Mouse (Mus musculus) ZHBTc4 (cell line): ENCODE results near the gene Pet117.

Experiments used
- DNase-seq: peaks from one replicate; pipeline ENCODE4 v3.0.0-alpha.2; 2011; ENCODE audit warnings: low read depth, low spot score

The Pet117 gene

GRCm38 (mm10) chr2:144368400-144369019 is at the start of gene Pet117, which contains the start of gene Kat14:
Gene Pet117 (plus strand): TSS chr2:144368996.
Gene Kat14 (plus strand): TSS chr2:144368983.
- DNase-seq = peak; percentile 98

GRCm38 (mm10) chr2:144324218-144324617 is 44.6 kb upstream of the Pet117 start:
- no peak for DNase-seq

DNA sequence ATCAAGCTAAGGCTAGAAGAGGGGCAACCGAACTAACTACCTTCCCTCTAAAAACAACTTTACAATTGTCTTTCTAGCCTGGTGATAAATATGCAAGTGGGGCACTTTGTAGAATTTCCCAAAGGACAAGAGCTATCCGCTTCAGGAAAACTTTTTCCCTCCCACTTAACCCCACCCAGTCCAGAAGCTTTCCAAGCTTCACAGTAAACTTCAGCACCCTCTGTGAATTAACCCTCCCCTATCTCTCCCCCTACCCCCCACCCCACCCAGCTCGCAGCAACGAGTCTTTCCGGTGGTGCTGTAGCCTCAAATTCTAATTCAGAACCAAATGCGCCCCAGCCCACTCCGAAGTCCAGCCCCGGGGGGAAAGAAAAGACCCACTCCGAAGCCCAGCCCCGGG is 39.3 kb upstream of the Pet117 start:
- peak; percentile 61 for DNase-seq

- DNase-seq = peak; percentile 30
These were observed 38.9 kb upstream of the Pet117 start for GRCm38 (mm10) chr2:144329937-144330336.

DNA sequence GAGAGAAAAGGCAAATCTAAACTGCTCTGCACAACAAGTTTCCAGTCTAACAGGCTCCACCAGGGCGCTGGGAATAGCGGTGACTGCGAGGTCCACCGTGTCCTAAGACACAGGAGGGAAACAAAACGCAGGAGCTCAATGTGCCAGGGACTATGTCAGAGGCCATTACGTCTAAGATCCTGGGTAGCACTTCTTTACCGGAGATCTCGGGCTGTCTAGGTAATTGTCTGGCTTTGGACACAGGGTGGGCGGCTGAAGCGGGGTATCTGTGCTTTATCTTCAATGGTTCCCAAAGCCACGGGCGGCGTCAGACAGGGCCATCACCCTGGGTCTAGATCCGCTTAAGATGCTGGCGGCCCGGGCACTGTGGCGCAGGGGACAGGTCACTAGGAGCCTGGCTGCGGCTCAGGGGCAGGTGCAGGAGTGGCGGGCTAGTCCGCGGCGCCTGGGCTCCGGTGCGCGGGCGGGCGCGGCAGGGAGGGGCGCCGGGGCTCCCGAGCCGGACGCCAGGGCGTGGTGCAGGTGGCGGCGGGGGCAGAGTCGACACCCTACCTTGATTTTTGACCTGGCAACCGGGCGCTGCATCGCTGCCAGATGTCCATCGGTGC is 38.3 kb upstream of the Pet117 start:
- DNase-seq = peak; percentile 44

DNA sequence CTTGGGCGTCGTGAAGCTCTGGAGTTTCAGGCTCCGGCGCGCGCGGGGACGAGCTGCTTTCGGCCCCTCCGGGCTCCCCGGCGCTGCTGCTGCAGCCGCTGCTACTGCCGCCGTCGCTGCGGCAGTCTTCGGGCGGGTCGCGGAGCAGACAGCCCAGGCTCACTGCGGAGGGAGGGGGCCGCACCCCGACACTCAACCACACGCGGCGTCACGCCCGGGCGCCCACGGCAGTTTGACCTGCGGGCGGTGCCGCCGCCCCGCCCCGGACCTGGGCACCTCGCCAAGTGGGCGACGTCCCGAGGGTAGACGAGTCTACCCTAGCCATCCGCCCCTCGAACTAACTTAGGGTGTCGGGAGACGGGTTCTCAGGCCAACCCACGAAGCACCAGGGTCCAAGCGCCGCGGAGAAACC is 37.8 kb upstream of the Pet117 start:
- peak; percentile 57 for DNase-seq

- DNase-seq = peak; percentile 64
These were observed 37.1 kb upstream of the Pet117 start, which contains the start of gene Ovol2 for GRCm38 (mm10) chr2:144331401-144332302. Gene Ovol2 (minus strand): TSS chr2:144332146.

GRCm38 (mm10) chr2:144332486-144332885 is 36.3 kb upstream of the Pet117 start:
- no peak for DNase-seq

GRCm38 (mm10) chr2:144333138-144333842 is 35.5 kb upstream of the Pet117 start:
- peak; percentile 48 for DNase-seq

- DNase-seq = no peak
These were observed 31.6 kb upstream of the Pet117 start for GRCm38 (mm10) chr2:144337230-144337629.

DNA sequence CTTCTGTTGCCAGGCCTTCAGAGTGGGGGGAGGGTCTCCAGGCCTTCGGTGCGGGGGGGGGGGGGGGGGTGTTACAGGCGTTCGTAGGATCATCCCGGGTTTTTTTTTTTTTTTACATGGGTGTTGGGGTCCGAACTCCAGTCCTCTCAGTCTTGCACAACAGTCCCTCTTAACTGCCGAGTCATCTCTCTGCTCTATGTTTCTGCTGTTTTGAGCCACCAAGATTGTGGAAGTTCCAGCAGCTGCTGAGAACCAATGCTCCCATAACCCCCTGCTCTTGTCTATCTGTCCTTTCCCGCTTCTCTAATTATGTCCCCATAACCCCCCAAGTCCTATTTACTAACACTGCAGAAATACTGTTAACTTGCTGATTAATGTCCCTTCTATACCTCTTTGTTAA is 31.1 kb upstream of the Pet117 start:
- DNase-seq = no peak

- DNase-seq = peak; percentile 31
These were observed 30.6 kb upstream of the Pet117 start for GRCm38 (mm10) chr2:144338149-144338548.

DNA sequence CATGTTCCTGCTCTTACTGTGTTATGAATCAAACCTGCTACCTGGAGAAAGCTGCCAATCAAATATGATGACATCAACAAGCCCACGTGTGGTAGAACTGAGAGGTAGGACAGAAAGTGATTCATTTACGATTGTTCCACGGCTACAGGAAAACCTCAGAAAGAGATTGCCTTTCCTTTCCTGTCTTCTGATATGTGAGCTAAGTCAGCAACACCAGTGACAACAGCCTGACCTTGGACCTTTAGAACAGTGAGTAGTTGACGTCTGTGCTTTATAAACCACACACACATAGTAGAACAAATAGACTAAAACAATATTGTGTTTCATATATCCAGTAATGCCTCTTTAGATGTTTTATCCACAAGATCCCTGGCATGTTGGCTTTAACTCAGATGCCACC is 25.6 kb upstream of the Pet117 start:
- DNase-seq = no peak

GRCm38 (mm10) chr2:144348525-144348924 is 20.3 kb upstream of the Pet117 start:
- peak; percentile 74 for DNase-seq

GRCm38 (mm10) chr2:144352843-144353242 is 16.0 kb upstream of the Pet117 start:
- no peak for DNase-seq

- peak; percentile 94 for DNase-seq
These were observed 225 bp downstream of the Pet117 start for GRCm38 (mm10) chr2:144369020-144369421.

DNA sequence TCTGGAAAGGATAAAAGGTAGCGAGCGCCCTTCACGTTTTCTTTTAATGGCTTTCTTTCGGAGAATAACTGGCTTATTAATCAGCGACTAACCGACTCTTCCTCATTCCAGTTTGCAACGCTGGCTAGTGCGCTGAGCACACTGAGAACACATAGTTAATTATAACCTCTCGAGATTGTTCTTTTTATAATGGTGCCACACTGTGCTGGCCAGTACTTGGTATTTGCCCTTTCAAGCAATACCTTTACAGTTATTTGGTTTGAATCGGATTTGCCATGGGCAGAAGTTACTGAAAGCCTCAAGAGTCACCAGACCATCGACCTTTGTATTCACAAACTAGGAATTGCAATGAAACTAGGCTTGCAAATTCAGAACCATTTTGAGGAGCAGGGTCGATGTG is 715 bp downstream of the Pet117 start:
- peak; percentile 41 for DNase-seq

DNA sequence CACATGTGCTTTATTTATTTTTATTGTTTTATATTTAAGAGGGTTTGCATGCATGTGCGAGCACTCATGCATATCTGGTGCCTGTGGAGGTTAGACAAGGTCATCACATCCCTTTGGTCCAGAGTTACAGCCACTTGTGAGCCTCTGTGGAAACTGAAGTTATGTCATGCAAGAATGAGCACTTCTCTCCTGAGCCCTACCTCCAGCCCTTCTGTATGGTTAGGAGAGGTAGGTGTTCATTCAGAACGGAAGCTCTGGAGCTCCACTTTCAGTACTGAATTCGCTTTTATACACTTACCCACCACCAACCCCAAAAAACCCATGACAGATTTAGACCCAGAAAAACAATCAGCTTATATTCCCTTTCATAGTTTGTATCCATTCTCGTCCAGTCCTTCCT is 2.8 kb downstream of the Pet117 start:
- no peak for DNase-seq

DNA sequence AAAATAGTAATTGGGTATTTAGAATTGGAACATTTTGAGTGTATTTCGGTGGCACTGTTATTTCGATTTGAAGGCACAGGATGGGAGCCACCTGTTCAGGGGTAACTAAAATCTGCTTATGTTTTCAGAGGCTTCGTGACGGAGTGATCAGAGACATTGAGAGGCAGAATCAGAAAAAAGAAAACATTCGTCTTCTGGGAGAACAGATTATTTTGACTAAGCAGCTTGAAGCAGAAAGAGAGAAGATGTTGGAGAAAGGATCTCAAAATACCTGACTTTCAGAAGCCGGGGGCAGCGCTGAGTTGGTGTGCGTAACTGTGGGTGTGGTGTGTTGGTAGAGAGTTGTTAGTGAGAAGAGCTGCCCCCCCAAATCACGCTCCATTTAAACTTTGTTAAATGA is 4.3 kb downstream of the Pet117 start:
- no peak for DNase-seq

GRCm38 (mm10) chr2:144375063-144375703 is 6.4 kb downstream of the Pet117 start:
- peak; percentile 49 for DNase-seq

- no peak for DNase-seq
These were observed 12.5 kb downstream of the Pet117 start for GRCm38 (mm10) chr2:144381293-144381692.
